Comparison of ENCODE assay signal across 8 mouse cellular contexts in the genomic region with DNA sequence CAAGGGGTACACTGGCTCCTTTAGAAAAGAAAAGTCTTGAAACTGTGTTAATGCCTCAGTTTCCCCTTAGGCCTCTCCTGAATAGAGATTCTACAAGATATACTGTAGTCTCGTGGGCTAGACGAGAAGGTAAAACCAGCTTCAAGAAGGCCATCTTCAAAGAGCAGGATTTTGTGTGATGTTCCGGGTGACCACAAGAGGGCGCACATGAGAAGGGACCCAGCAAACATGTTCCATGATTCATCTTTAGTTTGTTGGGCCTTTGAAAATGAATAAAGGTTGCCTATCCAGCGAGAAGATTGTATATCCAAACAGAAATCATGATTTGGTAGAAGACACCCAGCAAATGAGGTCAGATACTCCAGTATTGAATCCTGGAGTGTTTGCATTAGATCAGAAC. TPM values are rescaled to one million over a fixed set of nuclear protein-coding genes. Genes with fewer than 3 reads are reported as not detected.
DNase-seq lines count a peak whose midpoint lies in the region; ATAC-seq lines count a peak whose summit lies in the region.

No protein-coding gene starts in this region.

- no peaks in the 10 kb centered on the region for H3K36me3 ChIP-seq in midbrain, embryonic 10.5 days
- H3K36me3 ChIP-seq in midbrain, embryonic 13.5 days, result peaks cover 9% of the 10 kb centered on the region
- H3K36me3 ChIP-seq in limb, embryonic 10.5 days, result no peaks in the 10 kb centered on the region

- no peaks in the 10 kb centered on the region for H3K4me1 ChIP-seq in midbrain, embryonic 10.5 days
- H3K4me1 ChIP-seq in midbrain, embryonic 13.5 days (replicated peaks), result no peaks in the 10 kb centered on the region
- no peaks in the 10 kb centered on the region for H3K4me1 ChIP-seq in limb, embryonic 10.5 days

- H3K4me3 ChIP-seq in midbrain, embryonic 10.5 days, result no peak overlapping the region
- no peak overlapping the region for H3K4me3 ChIP-seq in midbrain, embryonic 13.5 days (replicated peaks)
- no peak overlapping the region for H3K4me3 ChIP-seq in limb, embryonic 10.5 days

- DNase-seq in midbrain, embryonic 10.5 days (ENCODE audit: low spot score), result peak; percentile 53
- DNase-seq in R1 (ENCODE audit: low read depth, low spot score), result peak; percentile 73
- DNase-seq in cerebellum, postnatal 10 days, result peak; percentile 77 to 81
- peak; percentile 70 for DNase-seq in heart, postnatal 4 days
- DNase-seq in limb, embryonic 10.5 days (ENCODE audit: low spot score), result peak; percentile 72
- DNase-seq in retina, adult 2 months (ENCODE audit: low read depth, low spot score), result peak; percentile 39
- DNase-seq in yolk sac, embryonic 10.5 days (ENCODE audit: low spot score), result peak; percentile 18

- no peaks in the 10 kb centered on the region for H3K9me3 ChIP-seq in midbrain, embryonic 10.5 days (replicated peaks)
- H3K9me3 ChIP-seq in midbrain, embryonic 13.5 days, result no peaks in the 10 kb centered on the region
- no peaks in the 10 kb centered on the region for H3K9me3 ChIP-seq in limb, embryonic 10.5 days (replicated peaks)

- H3K9ac ChIP-seq in midbrain, embryonic 13.5 days (replicated peaks), result no peak overlapping the region

- H3K4me2 ChIP-seq in midbrain, embryonic 13.5 days (replicated peaks), result no peak overlapping the region

- WGBS in midbrain, embryonic 10.5 days, result 24% methylated on average over 5 of the region's 5 CpGs
- WGBS in midbrain, embryonic 13.5 days, result 24% methylated on average over 5 of the region's 5 CpGs
- WGBS in limb, embryonic 10.5 days, result 30% methylated on average over 5 of the region's 5 CpGs

- H3K27ac ChIP-seq in midbrain, embryonic 10.5 days (replicated peaks), result no peak overlapping the region
- H3K27ac ChIP-seq in midbrain, embryonic 13.5 days, result no peak overlapping the region
- H3K27ac ChIP-seq in limb, embryonic 10.5 days, result no peak overlapping the region

- H3K27me3 ChIP-seq in midbrain, embryonic 10.5 days (ENCODE audit: low read depth, poor library complexity, severe bottlenecking), result no peaks in the 10 kb centered on the region
- H3K27me3 ChIP-seq in midbrain, embryonic 13.5 days, result no peaks in the 10 kb centered on the region
- no peaks in the 10 kb centered on the region for H3K27me3 ChIP-seq in limb, embryonic 10.5 days (ENCODE audit: low read depth, poor library complexity, severe bottlenecking)

- ATAC-seq in midbrain, embryonic 13.5 days, result no peak

RNA-seq across cellular contexts. Expression of a gene that starts 48.4 kb away (rescaled TPM):
- 5.2 and 6.1 TPM in 2 replicates for polyA plus RNA-seq in midbrain, embryonic 10.5 days (2016; fragmentation: Nextera tagmentation; extraction: Ambion mirVana)
- 3.1 and 3.4 TPM in 2 replicates for polyA plus RNA-seq in midbrain, embryonic 13.5 days (2015; fragmentation: Nextera tagmentation; extraction: Ambion mirVana)
- total RNA-seq in heart, postnatal 4 days (2021), result 10 to 100 TPM; 10.5 to 11.7 TPM
- polyA plus RNA-seq in limb, embryonic 10.5 days (2016; fragmentation: Nextera tagmentation; extraction: Ambion mirVana), result 4.9 and 6.2 TPM in 2 replicates

Comparison
In these comparisons a context has a peak if more than half of its experiments do, and no peak if none do; other contexts are left out.
1. DNase-seq: peak in every context shown above with its lines; median percentile 79 in cerebellum, postnatal 10 days; 73 in R1; 72 in limb, embryonic 10.5 days; 70 in heart, postnatal 4 days; 53 in midbrain, embryonic 10.5 days; 39 in retina, adult 2 months; 18 in yolk sac, embryonic 10.5 days.